Mouse (Mus musculus) gastrocnemius, postnatal 4 days (tissue): Measurements from ENCODE around the gene Dupd1. TPM values are rescaled to one million over a fixed set of nuclear protein-coding genes. Genes with fewer than 3 reads are reported as not detected.

Experiments
- DNase-seq, 2 experiments: peaks; one replicate each; pipeline ENCODE4 v3.0.0; 2021 to 2022; ENCODE audit warnings: low spot score in 2 of 2, mixed read lengths in 2 of 2
- total RNA-seq, 2 experiments: library from RNA; stranded (reverse); gene quantifications; 2 replicates each; pipeline ENCODE4 v1.2.3; 2021

Gene Dupd1
- total RNA-seq, 2 experiments from 2014 or later, result 21.4 to 27.1 TPM

DNA sequence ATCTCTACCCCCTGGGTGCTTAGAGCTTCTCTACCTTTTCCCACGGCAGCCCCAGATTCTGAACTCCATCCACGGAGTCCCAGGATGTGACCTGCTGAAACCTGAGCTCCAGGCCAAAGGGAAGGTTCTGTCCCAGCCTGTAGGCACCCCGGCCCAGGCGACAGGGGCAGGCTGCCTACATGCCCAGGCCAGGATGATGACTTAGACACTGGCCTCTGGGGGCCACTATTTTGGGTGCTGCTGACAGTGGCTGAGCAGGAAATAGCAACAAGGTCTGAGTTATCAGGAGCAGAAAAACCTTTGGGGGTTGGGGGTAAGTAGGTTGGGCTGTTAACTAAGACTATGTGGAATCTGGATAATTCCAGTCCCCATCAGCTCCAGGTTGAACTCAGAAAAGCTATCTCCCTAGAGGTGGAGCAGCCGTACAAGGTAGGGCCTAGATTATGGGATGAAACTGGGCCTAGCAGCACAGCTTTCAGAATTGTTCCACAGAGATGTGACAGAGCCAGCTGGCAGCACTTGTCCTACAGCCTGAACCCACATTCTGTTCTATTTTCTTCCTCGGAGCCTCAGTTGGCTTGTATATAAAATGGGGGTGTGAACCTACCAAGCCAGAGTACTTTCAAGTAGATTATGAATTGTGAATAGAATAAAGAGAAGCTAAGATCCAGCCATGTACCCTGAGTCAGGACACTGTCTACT lies 14.8 kb upstream of the Dupd1 start:
- no peak for DNase-seq

- no peak for DNase-seq
Observed at GRCm38 (mm10) chr14:21722021-21722698, 7.8 kb upstream of the Dupd1 start.

DNA sequence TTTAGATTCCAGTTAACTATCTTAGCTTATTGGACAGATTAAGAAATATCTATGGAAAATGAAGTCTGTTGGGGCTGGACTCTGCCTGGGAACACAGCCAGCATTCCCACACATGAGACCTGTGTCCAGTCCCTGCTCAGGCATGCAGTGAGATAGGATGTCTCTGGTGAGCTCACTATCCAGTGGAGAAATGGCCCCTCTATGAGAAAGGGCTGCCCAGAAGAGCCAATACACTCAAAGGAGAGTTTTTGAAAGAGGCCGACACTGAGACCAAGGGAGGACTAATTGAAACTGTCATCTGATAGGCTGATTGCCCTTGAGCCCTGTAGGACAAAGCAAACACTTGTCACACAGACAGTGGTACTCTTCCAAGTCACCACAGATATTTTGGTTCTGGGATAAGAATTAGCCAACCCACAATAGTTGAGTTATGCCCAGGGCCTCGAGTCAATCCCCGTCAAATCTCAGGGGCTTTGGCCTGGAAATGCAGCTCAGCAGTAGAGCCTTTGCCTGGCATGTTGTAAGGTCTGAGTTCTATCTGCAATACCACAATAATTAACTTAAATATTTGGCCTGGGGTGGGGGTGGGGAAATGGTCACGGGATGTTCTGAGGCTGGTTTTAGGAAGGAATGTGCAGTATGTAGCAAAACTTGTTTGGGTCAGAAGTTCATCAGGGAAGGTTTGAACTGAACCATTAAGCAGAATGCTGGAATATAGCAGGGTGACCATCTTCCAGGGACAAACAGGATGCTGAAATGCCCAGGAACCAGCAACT lies 6.2 kb upstream of the Dupd1 start:
- DNase-seq, result no peak

GRCm38 (mm10) chr14:21719646-21720383 lies 5.4 kb upstream of the Dupd1 start:
- no peak for DNase-seq

DNA sequence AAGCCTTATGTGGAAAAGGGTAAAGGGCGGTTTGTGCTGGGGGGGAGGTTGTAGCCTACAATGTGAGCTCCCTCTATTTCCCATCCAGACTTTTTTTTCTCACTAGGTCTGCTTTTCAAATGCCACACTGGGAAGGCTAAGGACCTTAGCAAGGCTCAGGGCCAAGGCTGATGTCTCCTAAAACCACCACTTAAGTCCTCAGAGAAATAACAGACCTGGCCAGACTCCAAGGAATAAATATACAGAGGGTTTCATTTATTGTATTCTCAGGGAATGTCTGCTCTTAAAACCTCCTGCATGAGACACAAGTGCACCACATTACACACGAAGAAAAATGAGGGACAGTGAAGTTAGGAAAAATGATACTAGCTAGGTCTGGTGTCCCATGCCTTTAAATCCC lies 3.1 kb downstream of the Dupd1 start:
- DNase-seq, result no peak

GRCm38 (mm10) chr14:21709545-21709944 lies 4.8 kb downstream of the Dupd1 start:
- DNase-seq, result no peak

- DNase-seq, result peak in 1 of 2 experiments; percentile 60
Observed at GRCm38 (mm10) chr14:21706759-21707571, 7.4 kb downstream of the Dupd1 start.

DNA sequence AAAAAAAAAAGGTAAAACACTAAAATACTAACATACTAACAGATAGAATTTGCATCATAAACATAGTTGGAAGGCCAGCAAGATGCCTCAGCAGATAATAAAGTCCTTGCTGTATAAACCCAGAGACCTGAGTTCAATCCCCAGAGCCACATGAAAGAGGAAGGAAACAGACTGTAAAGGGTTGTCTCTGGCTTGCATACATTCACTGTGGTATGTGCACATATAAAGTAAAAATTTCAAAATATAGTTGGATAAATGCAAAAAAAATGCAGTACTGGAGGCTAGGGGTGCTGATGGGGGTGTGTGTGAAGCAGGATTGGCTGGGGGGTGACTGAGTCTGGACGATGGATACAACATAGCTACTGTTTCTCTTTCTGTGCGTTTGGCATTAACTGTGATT lies 8.9 kb downstream of the Dupd1 start:
- no peak for DNase-seq

DNA sequence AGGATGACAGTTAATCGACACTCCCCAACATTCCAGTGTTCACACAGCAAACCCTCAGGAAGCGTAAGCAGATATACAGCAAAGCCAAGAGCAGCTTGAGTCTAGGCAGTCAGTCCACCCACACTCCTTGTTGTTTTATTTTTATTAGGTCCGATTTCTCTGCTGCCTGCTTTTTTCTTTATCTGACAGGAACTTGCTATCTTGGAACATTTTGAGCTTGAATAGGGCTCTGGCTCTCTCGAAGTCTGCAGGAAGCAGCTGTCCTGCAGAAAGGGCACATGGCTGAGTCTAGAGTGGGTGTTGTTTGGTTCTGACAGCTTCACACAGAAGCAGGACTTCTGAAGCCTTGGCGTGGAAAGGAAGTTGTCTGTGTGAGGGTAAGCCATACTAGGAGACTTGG lies 11.1 kb downstream of the Dupd1 start:
- no peak for DNase-seq

DNA sequence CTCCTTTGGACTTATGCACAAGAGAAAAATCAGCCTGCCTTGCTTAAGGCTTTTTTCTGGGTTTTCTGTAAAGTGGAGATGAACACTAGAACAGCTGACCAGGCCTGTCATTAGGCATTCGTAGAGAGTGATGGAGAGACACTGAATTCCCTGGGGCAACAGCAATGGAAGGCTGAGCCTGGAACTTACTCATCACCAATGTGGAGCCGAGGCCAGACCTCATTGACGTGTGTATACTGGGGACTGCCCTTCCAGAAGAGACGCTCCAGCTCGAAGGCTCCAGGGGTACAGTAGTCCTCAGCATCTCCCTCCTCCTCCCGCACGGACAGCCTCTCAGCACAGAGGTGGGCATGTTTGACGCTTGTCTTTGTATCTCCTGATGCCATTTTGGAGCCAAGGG lies 11.7 kb downstream of the Dupd1 start:
- no peak for DNase-seq

DNA sequence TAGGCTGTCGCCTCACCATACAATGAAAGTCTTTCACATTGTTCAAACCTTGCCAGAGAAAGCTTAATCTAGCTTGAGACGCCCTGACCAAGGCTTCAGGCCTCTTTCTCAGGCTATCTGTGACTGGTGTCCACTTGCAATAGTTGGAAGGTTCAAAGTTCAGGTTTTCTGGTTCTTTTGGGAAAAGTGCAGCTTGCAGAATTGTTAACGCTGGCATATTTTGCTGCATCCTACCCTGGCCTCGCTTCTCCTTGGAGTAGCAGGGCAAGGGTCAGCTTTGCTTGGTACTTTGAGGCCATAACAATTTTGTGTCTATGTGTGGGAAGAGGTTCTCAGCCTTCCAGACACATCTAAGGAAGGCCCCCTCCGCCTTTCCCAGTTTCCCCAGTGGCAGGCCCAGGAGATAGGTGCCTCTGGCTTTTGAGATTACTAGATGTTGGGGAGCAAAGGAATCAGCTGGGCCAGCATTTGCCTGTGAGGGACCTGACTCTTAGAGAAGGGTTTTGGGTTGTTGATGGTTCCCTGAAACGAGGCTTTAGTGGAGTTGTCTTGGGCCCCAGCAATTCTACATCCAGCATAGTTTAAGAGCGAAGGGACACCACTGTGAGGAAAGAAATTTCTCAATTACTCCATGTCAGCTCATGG lies 18.1 kb downstream of the Dupd1 start:
- no peak for DNase-seq

DNA sequence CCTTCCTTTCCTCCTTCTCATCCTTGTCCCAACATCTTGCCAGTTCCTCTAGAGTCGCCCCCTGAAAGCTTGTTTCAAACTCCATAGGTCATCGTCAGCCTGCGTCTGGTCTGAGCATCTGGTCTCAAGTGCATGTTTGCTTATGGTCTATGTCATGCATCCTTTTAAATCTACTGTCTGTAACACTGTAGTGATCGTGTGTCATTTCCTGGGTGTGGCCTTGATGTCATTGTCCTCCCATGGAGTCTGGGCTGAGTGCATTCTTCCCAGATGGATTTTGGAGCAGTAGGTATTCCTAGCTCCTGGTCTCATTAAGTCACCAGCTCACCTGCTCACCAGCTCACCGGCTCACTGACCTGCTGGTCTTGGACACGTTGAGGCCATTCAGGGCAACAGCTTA lies 19.4 kb downstream of the Dupd1 start:
- no peak for DNase-seq

GRCm38 (mm10) chr14:21691070-21691469 lies 23.3 kb downstream of the Dupd1 start:
- no peak for DNase-seq

DNA sequence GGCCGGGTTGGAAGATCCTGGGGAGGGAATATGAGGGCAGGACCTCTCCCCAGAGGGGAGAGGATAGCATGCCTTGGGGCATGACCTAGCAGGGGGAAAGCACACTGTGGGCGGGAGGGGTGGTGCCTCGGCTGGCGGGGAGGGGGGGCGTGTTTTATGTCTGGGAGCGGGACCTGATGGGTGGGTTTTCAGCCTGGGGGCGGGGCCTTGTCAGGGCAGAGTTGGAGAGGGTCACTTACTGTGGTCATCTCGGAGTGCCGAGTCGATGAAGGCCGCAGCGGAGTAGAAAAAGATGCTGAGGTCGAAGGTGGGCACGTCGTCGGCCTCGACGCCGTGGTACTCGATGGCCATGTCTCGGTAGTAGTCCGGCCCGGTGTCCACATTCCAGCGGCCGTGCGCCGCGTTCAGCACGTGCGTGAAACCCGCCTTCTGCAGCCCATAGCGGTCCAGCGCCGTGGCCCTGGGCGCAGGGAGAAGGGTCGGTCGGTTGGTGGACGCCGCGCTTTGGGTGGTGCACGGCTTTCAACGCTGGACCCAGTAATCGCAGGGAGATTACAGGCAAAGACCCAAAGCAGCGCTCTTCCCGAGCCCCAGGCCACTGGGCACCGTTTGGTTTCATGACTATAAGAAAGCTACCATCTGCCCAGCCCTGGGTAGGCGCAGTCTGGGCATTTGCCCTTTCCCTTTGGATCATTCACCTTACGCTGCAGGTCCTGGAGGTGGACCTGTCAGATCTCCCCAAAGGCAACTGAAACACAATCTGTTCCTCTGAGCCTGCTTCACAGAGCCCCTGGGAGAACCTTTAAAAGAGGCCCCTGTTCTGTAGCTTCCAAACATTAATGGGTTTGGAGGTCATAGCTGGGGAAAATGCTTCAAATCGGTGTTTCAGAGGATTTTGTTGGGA lies 27.7 kb downstream of the Dupd1 start:
- no peak for DNase-seq

GRCm38 (mm10) chr14:21685411-21686146 lies 28.8 kb downstream of the Dupd1 start:
- DNase-seq, result no peak

GRCm38 (mm10) chr14:21683834-21684233 lies 30.5 kb downstream of the Dupd1 start:
- DNase-seq, result no peak

- no peak for DNase-seq
Observed at GRCm38 (mm10) chr14:21682681-21683129, 31.7 kb downstream of the Dupd1 start.

DNA sequence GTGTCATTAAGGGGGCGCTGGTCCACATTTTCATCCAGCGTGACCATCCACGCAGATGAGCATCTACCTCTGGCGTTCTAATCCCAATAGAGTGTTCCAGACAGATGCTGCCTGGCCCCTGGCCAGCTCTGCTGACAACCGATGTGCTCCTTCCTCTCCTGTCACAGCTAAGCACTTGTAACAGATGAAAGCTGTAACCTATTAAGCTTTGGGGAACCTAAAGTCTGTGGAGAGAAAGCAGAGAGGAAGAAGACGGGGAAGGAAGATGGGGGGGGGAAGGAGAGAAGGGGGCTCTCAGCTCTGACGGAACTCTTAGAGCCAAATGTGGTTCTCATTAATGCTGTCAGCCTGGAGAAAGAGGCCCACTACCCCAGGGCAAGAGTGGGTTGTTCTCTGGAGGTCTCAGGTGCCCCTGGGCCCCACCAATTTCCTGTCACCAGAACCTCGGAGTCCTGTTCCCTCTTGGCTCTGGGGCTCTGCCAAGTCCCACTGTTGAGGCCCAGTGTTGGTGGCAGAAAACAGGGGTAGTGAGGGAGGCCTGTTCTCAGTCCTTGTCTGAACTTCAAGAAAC lies 34.7 kb downstream of the Dupd1 start:
- DNase-seq, result peak in 1 of 2 experiments; percentile 45
